Mouse (Mus musculus) right cerebral cortex, adult 2 months (tissue): ENCODE results near the gene Vmn1r169.
"Not testable (repeated sequence)": the region's sequence is repeated elsewhere in the genome, so short reads cannot be mapped to it uniquely, and the experiment has no call there.

Experiments used
- DNase-seq, 2 experiments: peaks; one replicate each; pipeline ENCODE4 v3.0.0; 2021 to 2022; ENCODE audit warnings: low spot score in 2 of 2

Gene Vmn1r169

DNA sequence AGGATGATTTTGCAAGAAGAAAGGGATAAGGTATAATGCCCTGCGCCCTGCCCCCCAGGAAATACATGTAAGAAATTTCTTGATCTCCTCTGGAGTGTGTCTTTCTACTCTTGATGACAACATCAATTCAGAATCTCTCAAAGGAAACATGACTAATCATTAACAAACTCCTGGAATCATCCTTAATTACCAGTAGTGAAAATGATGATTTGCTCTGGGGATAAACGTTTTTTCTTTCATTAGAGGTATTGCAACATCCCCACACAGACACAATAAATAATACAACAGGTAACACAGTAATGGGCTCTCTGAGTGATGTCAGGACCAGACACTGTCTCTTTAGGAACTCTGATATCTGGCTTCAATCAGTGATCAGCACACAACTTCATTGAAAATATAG is at the start of gene Vmn1r169:
TSS of gene Vmn1r169 (plus strand) at position 301 of the 400 bp plus-strand sequence.
- not testable (repeated sequence) for DNase-seq

- not testable (repeated sequence) for DNase-seq
Observed at GRCm38 (mm10) chr7:23539432-23539831, 35.9 kb upstream of the Vmn1r169 start, which contains the start of gene Vmn1r168. Vmn1r168 (plus strand) TSS chr7:23539732.

DNA sequence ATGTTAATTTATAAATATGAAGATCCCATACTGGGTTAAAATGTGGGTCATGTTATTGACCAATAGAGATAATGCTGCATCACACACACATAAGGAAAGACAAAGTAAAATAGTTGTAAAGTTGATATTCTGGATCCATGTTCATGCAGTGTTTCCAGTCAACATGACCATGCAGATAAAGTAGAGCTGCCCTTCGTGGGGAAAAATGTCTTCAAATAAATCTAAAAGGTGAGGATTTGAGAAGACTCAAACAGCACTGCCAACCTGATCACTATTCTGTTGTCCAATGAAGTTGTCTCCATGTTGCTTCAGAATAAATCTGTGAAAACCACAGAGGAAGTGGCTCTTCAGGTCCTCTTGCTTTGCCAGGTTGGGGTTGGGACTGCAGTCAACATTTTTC is 30.5 kb downstream of the Vmn1r169 start, which contains the start of gene Vmn1r170:
TSS of gene Vmn1r170 (plus strand) at position 301 of the 400 bp plus-strand sequence.
- DNase-seq = not testable (repeated sequence)
